Mouse (Mus musculus): ENCODE data around the gene Pkp3. TPM values are rescaled to one million over a fixed set of nuclear protein-coding genes. Genes with fewer than 3 reads are reported as not detected.
A peak's percentile ranks its signal among the peaks of the same experiment; 100 is the strongest.

The Pkp3 gene
- polyA plus RNA-seq, 1 experiment: 0.88 TPM

GRCm38 (mm10) chr7:141092051-141092735 lies 14.2 kb downstream of the Pkp3 start:
- Histone ChIP-seq H3K4me3 (ENCODE audit: insufficient read depth, poor library complexity, severe bottlenecking) (no peak overlapping the region), H3K27me3 (ENCODE audit: control insufficient read depth, insufficient read depth, insufficient read length) (no peaks in the 10 kb centered on the region), H3K79me2 (ENCODE audit: control insufficient read depth, insufficient read depth) (no peaks in the 10 kb centered on the region), H3ac (ENCODE audit: control insufficient read depth, insufficient read length, low read depth) (no peak overlapping the region), H3K79me3 (ENCODE audit: low read depth) (no peaks in the 10 kb centered on the region), H3K36me3 (ENCODE audit: control insufficient read depth, insufficient read depth) (no peaks in the 10 kb centered on the region)
- peak; percentile 57 for TF ChIP-seq CTCF (IDR thresholded peaks at IDR 0.05; ENCODE audit: control insufficient read depth, insufficient read depth, insufficient read length)
- no peak for TF ChIP-seq MYOD1 (IDR thresholded peaks at IDR 0.05; ENCODE audit: control insufficient read depth, insufficient read length, low read depth)

DNA sequence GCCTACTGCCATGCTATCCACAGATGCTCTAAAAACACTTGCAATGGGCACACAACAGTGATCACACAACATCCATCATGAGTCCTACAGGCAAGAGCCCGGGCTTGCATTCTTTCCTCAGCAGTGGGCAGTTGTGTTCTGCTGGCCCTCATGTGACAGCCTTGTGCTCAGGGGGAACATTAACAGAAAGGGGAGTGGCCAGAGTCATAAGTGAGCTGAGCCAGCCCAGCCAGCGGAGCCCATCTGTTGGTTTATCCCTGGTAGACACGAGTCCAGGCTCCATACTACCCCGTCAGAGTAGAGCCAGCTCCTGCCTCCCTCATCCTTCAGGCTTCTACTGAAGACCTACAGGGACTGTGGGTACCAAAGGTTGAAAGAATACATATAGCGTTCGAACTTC lies 15.9 kb downstream of the Pkp3 start:
- H3K79me2 ChIP-seq (ENCODE audit: control insufficient read depth, insufficient read depth): no peaks in the 10 kb centered on the region
- H3K4me3 ChIP-seq (ENCODE audit: insufficient read depth, poor library complexity, severe bottlenecking): no peak overlapping the region
- H3K79me3 ChIP-seq (ENCODE audit: low read depth): no peaks in the 10 kb centered on the region
- no peak for TF ChIP-seq MAX (IDR thresholded peaks at IDR 0.05)
- no peak for TF ChIP-seq MYOG (IDR thresholded peaks at IDR 0.05; ENCODE audit: control insufficient read depth, extremely low read depth, insufficient read length)
- no peak for TF ChIP-seq MYOD1 (IDR thresholded peaks at IDR 0.05; ENCODE audit: control insufficient read depth, insufficient read length, low read depth)
- TF ChIP-seq USF1 (IDR thresholded peaks at IDR 0.05; ENCODE audit: low read depth): no peak
- TF ChIP-seq CTCF (IDR thresholded peaks at IDR 0.05; ENCODE audit: control insufficient read depth, insufficient read depth, insufficient read length): no peak
- no peak for TF ChIP-seq CEBPB (IDR thresholded peaks at IDR 0.05; ENCODE audit: low read depth)
- no peak for TF ChIP-seq FOSL1 (IDR thresholded peaks at IDR 0.05; ENCODE audit: insufficient read depth, low read length, poor library complexity, severe bottlenecking)
- H3K36me3 ChIP-seq (ENCODE audit: control insufficient read depth, insufficient read depth): no peaks in the 10 kb centered on the region
- no peak overlapping the region for H3ac ChIP-seq (ENCODE audit: control insufficient read depth, insufficient read length, low read depth)
- no peaks in the 10 kb centered on the region for H3K27me3 ChIP-seq (ENCODE audit: control insufficient read depth, insufficient read depth, insufficient read length)

- no peak overlapping the region for H3K4me3 ChIP-seq (ENCODE audit: insufficient read depth, poor library complexity, severe bottlenecking)
- no peaks in the 10 kb centered on the region for H3K79me3 ChIP-seq (ENCODE audit: low read depth)
- H3K36me3 ChIP-seq (ENCODE audit: control insufficient read depth, insufficient read depth): no peaks in the 10 kb centered on the region
- no peak overlapping the region for H3ac ChIP-seq (ENCODE audit: control insufficient read depth, insufficient read length, low read depth)
- H3K27me3 ChIP-seq (ENCODE audit: control insufficient read depth, insufficient read depth, insufficient read length): no peaks in the 10 kb centered on the region
- H3K79me2 ChIP-seq (ENCODE audit: control insufficient read depth, insufficient read depth): no peaks in the 10 kb centered on the region
- TF ChIP-seq MYOD1 (IDR thresholded peaks at IDR 0.05; ENCODE audit: control insufficient read depth, insufficient read length, low read depth) (no peak), CEBPB (IDR thresholded peaks at IDR 0.05; ENCODE audit: low read depth) (no peak), MYOG (IDR thresholded peaks at IDR 0.05; ENCODE audit: control insufficient read depth, extremely low read depth, insufficient read length) (no peak), FOSL1 (IDR thresholded peaks at IDR 0.05; ENCODE audit: insufficient read depth, low read length, poor library complexity, severe bottlenecking) (no peak), CTCF (IDR thresholded peaks at IDR 0.05; ENCODE audit: control insufficient read depth, insufficient read depth, insufficient read length) (no peak), USF1 (IDR thresholded peaks at IDR 0.05; ENCODE audit: low read depth) (no peak), MAX (IDR thresholded peaks at IDR 0.05) (no peak)
These were observed 16.6 kb downstream of the Pkp3 start for GRCm38 (mm10) chr7:141094487-141095205.

- Histone ChIP-seq H3K27me3 (ENCODE audit: control insufficient read depth, insufficient read depth, insufficient read length) (peaks cover 8% of the 10 kb centered on the region), H3K36me3 (ENCODE audit: control insufficient read depth, insufficient read depth) (no peaks in the 10 kb centered on the region), H3K79me3 (ENCODE audit: low read depth) (no peaks in the 10 kb centered on the region), H3ac (ENCODE audit: control insufficient read depth, insufficient read length, low read depth) (no peak overlapping the region), H3K79me2 (ENCODE audit: control insufficient read depth, insufficient read depth) (no peaks in the 10 kb centered on the region), H3K4me3 (ENCODE audit: insufficient read depth, poor library complexity, severe bottlenecking) (no peak overlapping the region)
- TF ChIP-seq CTCF (IDR thresholded peaks at IDR 0.05; ENCODE audit: control insufficient read depth, insufficient read depth, insufficient read length) (no peak), MYOD1 (IDR thresholded peaks at IDR 0.05; ENCODE audit: control insufficient read depth, insufficient read length, low read depth) (peak; percentile 86), MAX (IDR thresholded peaks at IDR 0.05) (no peak), USF1 (IDR thresholded peaks at IDR 0.05; ENCODE audit: low read depth) (no peak), CEBPB (IDR thresholded peaks at IDR 0.05; ENCODE audit: low read depth) (no peak), FOSL1 (IDR thresholded peaks at IDR 0.05; ENCODE audit: insufficient read depth, low read length, poor library complexity, severe bottlenecking) (no peak), MYOG (IDR thresholded peaks at IDR 0.05; ENCODE audit: control insufficient read depth, extremely low read depth, insufficient read length) (no peak)
These were observed 18.0 kb downstream of the Pkp3 start for GRCm38 (mm10) chr7:141096021-141096420.

DNA sequence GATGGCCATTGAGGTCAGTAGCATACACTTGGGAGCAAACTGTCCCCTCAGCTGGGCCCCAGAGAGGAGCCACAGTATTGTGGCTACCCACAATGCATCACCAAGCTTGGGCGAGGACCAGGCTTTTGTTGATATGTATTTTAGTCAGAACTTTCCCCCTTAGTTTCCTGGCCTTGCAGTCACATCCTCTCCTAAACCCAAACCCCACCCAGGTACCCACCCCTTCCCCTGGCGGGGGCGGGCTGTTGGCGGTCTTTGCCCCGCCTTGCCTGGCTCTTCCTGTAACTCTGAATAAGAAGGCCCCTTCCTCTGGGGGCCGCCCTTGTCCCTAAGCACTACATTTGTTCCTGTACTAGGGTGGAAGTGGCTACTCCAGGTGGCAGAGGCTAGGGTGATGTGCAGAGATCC lies 18.6 kb downstream of the Pkp3 start:
- TF ChIP-seq CTCF (IDR thresholded peaks at IDR 0.05; ENCODE audit: control insufficient read depth, insufficient read depth, insufficient read length): no peak
- TF ChIP-seq FOSL1 (IDR thresholded peaks at IDR 0.05; ENCODE audit: insufficient read depth, low read length, poor library complexity, severe bottlenecking): no peak
- peak overlapping the region; percentile 16 for H3ac ChIP-seq (ENCODE audit: control insufficient read depth, insufficient read length, low read depth)
- no peaks in the 10 kb centered on the region for H3K36me3 ChIP-seq (ENCODE audit: control insufficient read depth, insufficient read depth)
- H3K4me3 ChIP-seq (ENCODE audit: insufficient read depth, poor library complexity, severe bottlenecking): peak overlapping the region; percentile 11
- H3K79me2 ChIP-seq (ENCODE audit: control insufficient read depth, insufficient read depth): no peaks in the 10 kb centered on the region
- peaks cover 10% of the 10 kb centered on the region for H3K27me3 ChIP-seq (ENCODE audit: control insufficient read depth, insufficient read depth, insufficient read length)
- no peaks in the 10 kb centered on the region for H3K79me3 ChIP-seq (ENCODE audit: low read depth)

- peaks cover 14% of the 10 kb centered on the region for H3K27me3 ChIP-seq (ENCODE audit: control insufficient read depth, insufficient read depth, insufficient read length)
- H3K79me2 ChIP-seq (ENCODE audit: control insufficient read depth, insufficient read depth): no peaks in the 10 kb centered on the region
- H3K36me3 ChIP-seq (ENCODE audit: control insufficient read depth, insufficient read depth): no peaks in the 10 kb centered on the region
- no peak for TF ChIP-seq USF1 (IDR thresholded peaks at IDR 0.05; ENCODE audit: low read depth)
- TF ChIP-seq FOSL1 (IDR thresholded peaks at IDR 0.05; ENCODE audit: insufficient read depth, low read length, poor library complexity, severe bottlenecking): no peak
- no peak for TF ChIP-seq CTCF (IDR thresholded peaks at IDR 0.05; ENCODE audit: control insufficient read depth, insufficient read depth, insufficient read length)
- no peak for TF ChIP-seq CEBPB (IDR thresholded peaks at IDR 0.05; ENCODE audit: low read depth)
- TF ChIP-seq MAX (IDR thresholded peaks at IDR 0.05): no peak
- no peak for TF ChIP-seq MYOD1 (IDR thresholded peaks at IDR 0.05; ENCODE audit: control insufficient read depth, insufficient read length, low read depth)
- TF ChIP-seq MYOG (IDR thresholded peaks at IDR 0.05; ENCODE audit: control insufficient read depth, extremely low read depth, insufficient read length): no peak
- no peaks in the 10 kb centered on the region for H3K79me3 ChIP-seq (ENCODE audit: low read depth)
- no peak overlapping the region for H3K4me3 ChIP-seq (ENCODE audit: insufficient read depth, poor library complexity, severe bottlenecking)
- no peak overlapping the region for H3ac ChIP-seq (ENCODE audit: control insufficient read depth, insufficient read length, low read depth)
These were observed 19.2 kb downstream of the Pkp3 start for GRCm38 (mm10) chr7:141097177-141097576.
